Mouse (Mus musculus): ENCODE results near the gene Klhl29. TPM values are rescaled to one million over a fixed set of nuclear protein-coding genes. Genes with fewer than 3 reads are reported as not detected.

Gene Klhl29
- polyA plus RNA-seq, 1 experiment from 2014 or later, result 8.5 TPM

DNA sequence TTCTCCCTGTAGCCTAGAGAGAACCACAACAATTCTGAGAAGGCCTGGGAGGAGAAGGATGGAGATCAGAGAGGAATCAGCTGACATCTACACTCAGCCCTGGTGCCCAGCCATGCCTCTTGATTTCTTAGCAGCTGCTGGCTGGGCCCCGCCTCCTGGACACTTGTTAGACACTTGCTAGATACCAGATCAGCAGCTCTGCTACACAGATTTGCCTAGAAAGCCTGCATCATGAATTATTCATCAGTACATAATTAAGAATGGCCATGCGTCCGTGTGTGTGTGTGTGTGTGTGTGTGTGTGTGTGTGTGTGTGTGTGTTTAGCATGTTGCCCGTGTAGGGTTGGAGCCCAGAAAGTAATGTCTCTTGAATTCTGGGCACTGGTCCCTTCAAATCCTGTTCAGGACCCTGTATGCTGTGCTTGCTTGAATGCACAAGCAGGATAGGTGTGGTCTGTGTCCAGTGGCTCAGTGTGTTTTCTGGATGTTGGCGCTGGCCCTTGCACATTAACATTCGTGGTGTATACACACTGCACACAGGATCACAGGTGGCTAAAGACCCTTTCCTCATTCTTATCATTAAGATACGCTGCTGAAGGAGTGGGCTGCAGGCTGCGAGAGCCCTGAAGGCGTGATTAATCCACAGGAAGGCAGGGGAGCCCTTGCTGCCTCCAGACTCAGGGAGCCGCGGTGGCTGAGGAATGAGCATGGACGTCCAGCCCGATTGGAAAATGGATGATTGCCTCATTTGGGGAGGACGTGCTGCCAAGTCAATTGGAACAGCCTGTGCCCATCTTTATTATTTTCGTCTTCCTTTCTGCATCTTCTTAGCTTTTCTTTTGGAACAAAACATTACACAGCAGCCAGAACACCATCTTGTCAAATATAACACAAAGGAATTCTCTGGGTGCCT, 159.4 kb downstream of the Klhl29 start:
- ATAC-seq, result peak; percentile 83
- Histone ChIP-seq H3K9me3 (replicated peaks; ENCODE audit: control insufficient read depth, low read length) (no peaks in the 10 kb centered on the region), H3K4me2 (ENCODE audit: low read length) (0 out of 2 replicates have a peak overlapping the region, but pooled peaks have one; percentile 18), H3K4me3 (ENCODE audit: low read depth, low read length) (no peak overlapping the region), H3K27me3 (replicated peaks; ENCODE audit: control insufficient read depth, insufficient read depth, low read length) (no peaks in the 10 kb centered on the region), H3K27ac (ENCODE audit: low read depth, low read length) (peak overlapping the region; percentile 39; the same call in 1 of the 2 replicates), H3K4me1 (ENCODE audit: control insufficient read depth, insufficient read depth, low read length) (peaks cover 46% of the 10 kb centered on the region), H3K9ac (ENCODE audit: low read length) (no peak overlapping the region), H3K36me3 (ENCODE audit: control insufficient read depth, insufficient read depth, low read length) (no peaks in the 10 kb centered on the region)
- DNase-seq (ENCODE audit: low spot score), result peak; percentile 93
- WGBS, result 9% methylated on average over 15 of the region's 15 CpGs

DNA sequence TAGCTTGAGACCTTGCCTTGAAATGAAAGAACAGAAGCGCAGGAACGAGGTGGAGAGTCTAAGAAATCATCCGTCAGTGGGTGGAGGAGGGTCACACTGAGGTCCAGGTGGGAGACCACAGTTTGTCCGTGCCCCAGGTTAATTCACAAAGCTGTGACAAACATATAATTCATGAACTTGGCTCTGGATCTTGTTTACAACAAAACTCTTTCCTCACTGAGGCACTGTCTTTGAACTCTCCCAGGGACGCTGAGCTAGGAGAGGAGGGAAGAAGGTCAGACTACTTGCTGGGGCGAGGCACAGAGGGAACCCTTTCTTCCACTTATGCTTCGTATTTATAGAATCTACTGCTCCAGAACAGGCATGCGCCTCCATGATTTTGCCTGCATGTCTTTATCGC, 161.2 kb downstream of the Klhl29 start:
- Histone ChIP-seq H3K9me3 (replicated peaks; ENCODE audit: control insufficient read depth, low read length) (no peaks in the 10 kb centered on the region), H3K36me3 (ENCODE audit: control insufficient read depth, insufficient read depth, low read length) (no peaks in the 10 kb centered on the region), H3K27ac (ENCODE audit: low read depth, low read length) (peak overlapping the region; percentile 39; the same call in 1 of the 2 replicates), H3K4me1 (ENCODE audit: control insufficient read depth, insufficient read depth, low read length) (peaks cover 49% of the 10 kb centered on the region), H3K4me3 (ENCODE audit: low read depth, low read length) (no peak overlapping the region), H3K9ac (ENCODE audit: low read length) (no peak overlapping the region), H3K27me3 (replicated peaks; ENCODE audit: control insufficient read depth, insufficient read depth, low read length) (no peaks in the 10 kb centered on the region), H3K4me2 (ENCODE audit: low read length) (no peak overlapping the region)
- ATAC-seq (no peak), DNase-seq (ENCODE audit: low spot score) (no peak)
- 84% methylated on average over 9 of the region's 9 CpGs for WGBS

DNA sequence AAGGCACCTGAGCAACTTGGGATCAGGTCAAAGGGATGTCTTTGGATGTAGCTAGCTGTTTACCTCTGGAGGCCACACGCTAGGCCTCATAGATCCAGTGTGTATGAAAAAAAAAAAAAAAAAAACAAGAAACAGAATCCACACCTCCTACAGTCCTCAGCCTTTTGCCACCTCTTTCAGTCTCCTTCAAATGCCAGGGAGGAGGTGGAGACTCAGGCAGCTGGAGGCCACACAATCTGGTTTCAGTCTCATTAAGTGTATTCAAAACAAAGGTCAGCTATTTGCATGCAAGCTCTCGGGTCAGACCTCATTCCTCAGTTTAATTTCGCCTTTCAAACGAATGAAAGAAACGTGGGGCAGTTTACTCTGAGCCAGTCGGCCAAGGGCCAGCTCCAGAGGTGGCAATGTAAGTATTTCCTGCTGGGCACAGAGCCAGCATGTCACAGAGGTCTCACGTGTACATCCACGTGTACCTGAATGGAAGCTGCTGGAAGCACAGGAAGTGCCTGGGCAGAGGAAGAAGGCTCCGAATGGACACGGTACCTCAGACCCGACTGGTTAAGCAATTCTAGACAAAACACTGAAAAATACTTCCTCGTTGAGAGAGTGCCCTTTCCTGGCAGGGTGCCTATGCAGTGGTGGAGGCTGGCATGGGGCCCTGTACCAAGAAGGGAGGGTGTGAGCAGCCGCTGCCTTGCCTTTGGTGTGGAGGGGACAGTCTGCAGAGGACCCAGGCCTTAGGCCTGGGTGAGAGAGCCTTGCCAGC, 162.0 kb downstream of the Klhl29 start:
- Histone ChIP-seq H3K27me3 (replicated peaks; ENCODE audit: control insufficient read depth, insufficient read depth, low read length) (no peaks in the 10 kb centered on the region), H3K9me3 (replicated peaks; ENCODE audit: control insufficient read depth, low read length) (no peaks in the 10 kb centered on the region), H3K4me1 (ENCODE audit: control insufficient read depth, insufficient read depth, low read length) (peaks cover 52% of the 10 kb centered on the region), H3K4me3 (ENCODE audit: low read depth, low read length) (no peak overlapping the region), H3K4me2 (ENCODE audit: low read length) (no peak overlapping the region), H3K9ac (ENCODE audit: low read length) (no peak overlapping the region), H3K36me3 (ENCODE audit: control insufficient read depth, insufficient read depth, low read length) (no peaks in the 10 kb centered on the region), H3K27ac (ENCODE audit: low read depth, low read length) (peak overlapping the region; percentile 44; the same call in 1 of the 2 replicates)
- DNase-seq (ENCODE audit: low spot score) (peak; percentile 84), ATAC-seq (peak; percentile 50)
- 4% methylated on average over 13 of the region's 13 CpGs for WGBS

DNA sequence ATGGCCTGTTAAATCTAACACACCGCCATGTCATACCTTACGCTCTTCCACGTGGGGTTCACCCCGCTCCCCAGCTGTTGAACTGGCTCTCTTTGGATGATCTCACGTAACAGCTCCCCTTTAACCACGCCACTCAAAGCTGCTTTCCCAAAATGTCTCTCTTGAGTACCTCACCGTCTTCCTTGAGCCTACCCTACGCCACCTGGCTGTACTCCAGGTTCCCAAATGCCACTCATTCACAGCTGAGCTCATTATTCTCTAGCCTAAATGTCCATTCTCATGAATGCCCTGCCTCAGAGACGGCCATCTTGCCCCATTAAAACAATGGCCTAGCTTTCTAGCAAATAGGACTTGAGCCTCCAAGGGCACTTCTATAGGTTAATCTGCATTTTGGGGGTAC, 163.6 kb downstream of the Klhl29 start:
- no peak overlapping the region; the same call in 1 of the 2 replicates for H3K27ac ChIP-seq (ENCODE audit: low read depth, low read length)
- 49% methylated on average over 9 of the region's 9 CpGs for WGBS
- H3K9ac ChIP-seq (ENCODE audit: low read length), result no peak overlapping the region
- no peaks in the 10 kb centered on the region for H3K27me3 ChIP-seq (replicated peaks; ENCODE audit: control insufficient read depth, insufficient read depth, low read length)
- H3K36me3 ChIP-seq (ENCODE audit: control insufficient read depth, insufficient read depth, low read length), result peaks cover 5% of the 10 kb centered on the region; the same call in 1 of the 2 replicates
- peak; percentile 34 for DNase-seq (ENCODE audit: low spot score)
- ATAC-seq, result no peak
- H3K4me2 ChIP-seq (ENCODE audit: low read length), result no peak overlapping the region
- H3K4me1 ChIP-seq (ENCODE audit: control insufficient read depth, insufficient read depth, low read length), result peaks cover 52% of the 10 kb centered on the region
- H3K4me3 ChIP-seq (ENCODE audit: low read depth, low read length), result no peak overlapping the region
- no peaks in the 10 kb centered on the region for H3K9me3 ChIP-seq (replicated peaks; ENCODE audit: control insufficient read depth, low read length)

DNA sequence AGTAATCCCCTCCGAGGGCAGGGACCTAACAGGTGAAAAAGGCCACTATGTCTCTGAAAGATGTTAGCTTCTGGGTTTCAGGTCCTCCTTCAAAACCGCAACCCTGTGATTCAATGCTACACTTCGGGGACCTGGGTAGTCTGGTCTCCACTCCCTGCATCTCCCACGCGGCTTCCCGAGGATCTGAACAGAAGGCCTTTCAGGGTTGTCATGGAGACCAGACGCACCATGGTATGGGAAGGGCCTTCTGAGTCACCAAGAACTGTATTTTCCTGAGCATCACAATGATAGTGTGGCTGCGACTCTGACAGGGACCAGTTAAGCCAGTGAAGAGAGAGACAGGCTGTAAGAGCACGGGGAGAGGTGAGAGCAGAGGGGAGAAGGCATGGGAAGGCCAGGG, 164.7 kb downstream of the Klhl29 start:
- DNase-seq (ENCODE audit: low spot score), result peak; percentile 59
- Histone ChIP-seq H3K36me3 (ENCODE audit: control insufficient read depth, insufficient read depth, low read length) (peaks cover 5% of the 10 kb centered on the region; the same call in 1 of the 2 replicates), H3K4me3 (ENCODE audit: low read depth, low read length) (no peak overlapping the region), H3K4me1 (ENCODE audit: control insufficient read depth, insufficient read depth, low read length) (peaks cover 44% of the 10 kb centered on the region), H3K9ac (ENCODE audit: low read length) (no peak overlapping the region), H3K4me2 (ENCODE audit: low read length) (no peak overlapping the region), H3K9me3 (replicated peaks; ENCODE audit: control insufficient read depth, low read length) (no peaks in the 10 kb centered on the region), H3K27ac (ENCODE audit: low read depth, low read length) (no peak overlapping the region), H3K27me3 (replicated peaks; ENCODE audit: control insufficient read depth, insufficient read depth, low read length) (no peaks in the 10 kb centered on the region)
- whole genome bisulfite sequencing, result 42% methylated on average over 9 of the region's 9 CpGs
- no peak for ATAC-seq

DNA sequence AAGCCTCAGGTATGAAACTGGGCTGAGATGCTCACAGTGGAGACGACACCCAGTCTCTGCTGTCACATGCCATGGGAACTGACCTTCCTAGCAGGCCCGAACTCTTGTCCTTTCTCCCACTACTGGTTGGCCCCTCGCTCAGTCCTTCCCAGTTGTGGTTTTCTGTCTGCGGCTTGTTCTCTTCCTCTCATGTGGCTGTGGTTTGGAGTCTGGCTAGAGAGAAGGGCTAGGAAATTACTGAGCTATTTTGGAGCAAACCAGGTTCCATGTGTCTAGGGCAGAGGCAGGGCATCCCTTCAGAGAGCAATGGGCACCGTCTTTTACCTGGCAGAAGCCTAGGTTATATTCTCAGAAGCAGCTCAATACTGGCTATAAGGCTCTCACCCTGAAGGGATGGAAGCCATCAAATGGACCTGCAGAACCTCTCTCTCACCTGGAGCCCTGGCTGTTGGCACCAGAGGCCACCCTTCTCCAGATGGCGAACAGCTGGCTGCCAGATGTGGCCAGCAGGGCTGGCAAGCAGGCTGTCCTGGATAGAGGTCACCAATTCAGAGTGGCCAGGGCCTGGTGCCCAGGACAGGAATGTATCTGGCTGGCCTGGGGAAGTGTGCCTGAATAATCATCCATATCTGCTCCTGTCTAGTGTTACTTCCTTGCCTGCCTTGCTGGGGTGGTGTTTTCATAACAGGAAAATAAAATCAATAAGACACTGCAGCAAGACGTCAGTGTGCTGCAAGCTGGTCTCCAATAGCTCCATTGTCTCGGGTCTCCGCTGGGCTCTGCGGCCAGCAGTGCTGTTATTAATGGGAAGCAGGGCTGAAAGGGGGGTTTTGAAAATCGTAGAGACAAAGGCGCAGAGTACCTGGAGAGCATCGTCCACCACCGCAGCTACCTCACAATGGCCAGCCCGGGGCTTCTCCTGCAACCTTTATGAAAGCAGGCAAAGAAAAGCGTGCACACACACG, 167.3 kb downstream of the Klhl29 start:
- no peaks in the 10 kb centered on the region for H3K9me3 ChIP-seq (replicated peaks; ENCODE audit: control insufficient read depth, low read length)
- no peak overlapping the region for H3K4me3 ChIP-seq (ENCODE audit: low read depth, low read length)
- no peak overlapping the region for H3K4me2 ChIP-seq (ENCODE audit: low read length)
- WGBS, result 45% methylated on average over 17 of the region's 17 CpGs
- H3K4me1 ChIP-seq (ENCODE audit: control insufficient read depth, insufficient read depth, low read length), result peaks cover 21% of the 10 kb centered on the region
- H3K9ac ChIP-seq (ENCODE audit: low read length), result peak overlapping the region; percentile 9; the same call in 1 of the 2 replicates
- DNase-seq (ENCODE audit: low spot score) (no peak), ATAC-seq (no peak)
- peak overlapping the region; percentile 22; the same call in 1 of the 2 replicates for H3K27ac ChIP-seq (ENCODE audit: low read depth, low read length)
- H3K27me3 ChIP-seq (replicated peaks; ENCODE audit: control insufficient read depth, insufficient read depth, low read length), result no peaks in the 10 kb centered on the region
- peaks cover 5% of the 10 kb centered on the region; the same call in 1 of the 2 replicates for H3K36me3 ChIP-seq (ENCODE audit: control insufficient read depth, insufficient read depth, low read length)

DNA sequence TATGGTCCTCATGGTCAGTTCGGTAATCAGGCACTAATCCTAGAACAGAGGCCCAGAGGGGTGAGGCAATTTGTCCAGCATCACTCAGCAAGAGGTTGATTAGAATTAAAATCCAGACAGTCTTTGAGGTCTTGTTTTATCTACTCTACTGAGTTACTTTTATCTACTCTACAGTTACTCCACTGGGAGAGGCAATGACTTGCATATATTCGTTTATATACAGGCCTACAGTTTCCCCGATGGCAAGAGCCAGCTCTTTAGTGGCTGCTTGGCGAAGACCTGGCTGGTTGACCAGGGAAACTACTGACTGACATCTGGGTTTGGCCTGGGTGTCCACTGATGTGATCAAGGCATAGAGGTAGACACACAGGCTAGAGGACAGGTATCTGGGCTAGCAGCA, 168.3 kb downstream of the Klhl29 start:
- DNase-seq (ENCODE audit: low spot score), result no peak
- H3K9ac ChIP-seq (ENCODE audit: low read length), result no peak overlapping the region
- 91% methylated on average over 4 of the region's 4 CpGs for WGBS
- H3K27ac ChIP-seq (ENCODE audit: low read depth, low read length), result no peak overlapping the region
- no peak for ATAC-seq
- peaks cover 5% of the 10 kb centered on the region; the same call in 1 of the 2 replicates for H3K36me3 ChIP-seq (ENCODE audit: control insufficient read depth, insufficient read depth, low read length)
- no peak overlapping the region for H3K4me3 ChIP-seq (ENCODE audit: low read depth, low read length)
- H3K9me3 ChIP-seq (replicated peaks; ENCODE audit: control insufficient read depth, low read length), result no peaks in the 10 kb centered on the region
- no peak overlapping the region for H3K4me2 ChIP-seq (ENCODE audit: low read length)
- peaks cover 10% of the 10 kb centered on the region for H3K4me1 ChIP-seq (ENCODE audit: control insufficient read depth, insufficient read depth, low read length)
- H3K27me3 ChIP-seq (replicated peaks; ENCODE audit: control insufficient read depth, insufficient read depth, low read length), result no peaks in the 10 kb centered on the region

All from forebrain, embryonic 14.5 days (tissue).